In the genomic region with DNA sequence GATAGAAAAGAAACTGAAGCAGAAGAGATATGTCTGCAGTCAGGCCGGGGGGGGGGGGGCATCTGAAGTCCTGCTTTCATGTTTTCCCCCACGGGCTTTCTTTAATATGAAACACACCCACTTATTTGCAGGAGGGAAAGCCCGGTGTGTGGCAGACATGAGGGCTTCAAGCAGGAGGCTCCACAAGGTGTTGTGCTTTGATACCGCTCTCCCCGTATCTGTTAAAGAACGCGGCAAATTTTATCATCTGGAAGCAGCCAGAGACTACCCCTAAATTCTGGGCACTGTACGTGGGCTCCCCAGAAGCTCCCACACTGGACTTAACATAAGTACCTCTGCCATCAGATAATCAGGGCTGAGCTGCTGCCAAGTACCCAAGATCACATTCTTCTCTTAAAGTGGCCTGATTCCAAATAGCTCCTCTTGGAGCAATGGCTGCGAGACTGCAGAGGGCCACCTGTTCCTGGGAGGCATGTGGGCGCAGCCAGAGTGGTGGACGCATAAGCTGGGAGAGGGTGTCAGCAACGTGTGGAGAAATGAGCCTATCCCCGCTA, we compare ENCODE assay signal across 10 mouse cellular contexts. TPM values are rescaled to one million over a fixed set of nuclear protein-coding genes. Genes with fewer than 3 reads are reported as not detected.
DNase-seq lines count a peak whose midpoint lies in the region; ATAC-seq and TF ChIP-seq lines count a peak whose summit lies in the region.
"Had no signal": no experiment of that assay in that cellular context is flagged by ENCODE, and none has a peak within 500 bp of the region (broad histone marks: within the 10 kb centered on the region; RNA-seq: fewer than 3 reads in every experiment).

No protein-coding gene starts in this region.

- H3K27me3 ChIP-seq in heart, embryonic 11.5 days (ENCODE audit: control insufficient read depth, insufficient read depth, low read length), result no peaks in the 10 kb centered on the region
- H3K27me3 ChIP-seq in midbrain, embryonic 10.5 days (ENCODE audit: low read depth, poor library complexity, severe bottlenecking), result no peaks in the 10 kb centered on the region
- no peaks in the 10 kb centered on the region for H3K27me3 ChIP-seq in midbrain, postnatal 0 days (ENCODE audit: insufficient read depth, low read length)
- H3K27me3 ChIP-seq in stomach, embryonic 16.5 days (ENCODE audit: control insufficient read depth, insufficient read depth, low read length), result no peaks in the 10 kb centered on the region
- no peaks in the 10 kb centered on the region for H3K27me3 ChIP-seq in neural tube, embryonic 15.5 days (replicated peaks)
- H3K27me3 ChIP-seq in kidney, embryonic 16.5 days (ENCODE audit: insufficient read depth, low read length), result no peaks in the 10 kb centered on the region
- H3K27me3 ChIP-seq: CH12.LX; midbrain, embryonic 12.5 days had no signal

- TF ChIP-seq CTCF in midbrain, postnatal 0 days (IDR thresholded peaks at IDR 0.05), result no peak

- no peak overlapping the region for H3K4me3 ChIP-seq in heart, embryonic 11.5 days (ENCODE audit: low read depth, low read length)
- H3K4me3 ChIP-seq in midbrain, embryonic 10.5 days, result no peak overlapping the region
- H3K4me3 ChIP-seq in midbrain, postnatal 0 days (ENCODE audit: low read depth, low read length), result no peak overlapping the region
- no peak overlapping the region for H3K4me3 ChIP-seq in stomach, embryonic 16.5 days (replicated peaks; ENCODE audit: low read length)
- no peak overlapping the region for H3K4me3 ChIP-seq in neural tube, embryonic 15.5 days (replicated peaks)
- no peak overlapping the region for H3K4me3 ChIP-seq in kidney, embryonic 16.5 days (ENCODE audit: low read length)
- H3K4me3 ChIP-seq: midbrain, embryonic 12.5 days had no signal

- H3K27ac ChIP-seq in heart, embryonic 11.5 days (ENCODE audit: low read depth, low read length), result peak overlapping the region; percentile 84
- H3K27ac ChIP-seq in midbrain, embryonic 10.5 days (replicated peaks), result peak overlapping the region; percentile 68; the same call in 1 of the 2 replicates
- no peak overlapping the region for H3K27ac ChIP-seq in midbrain, postnatal 0 days (ENCODE audit: low read depth, low read length)
- H3K27ac ChIP-seq in stomach, embryonic 16.5 days (ENCODE audit: low read length), result no peak overlapping the region
- H3K27ac ChIP-seq in neural tube, embryonic 15.5 days (replicated peaks), result no peak overlapping the region
- H3K27ac ChIP-seq in kidney, embryonic 16.5 days (ENCODE audit: low read length), result no peak overlapping the region
- H3K27ac ChIP-seq: midbrain, embryonic 12.5 days had no signal

- no peaks in the 10 kb centered on the region for H3K9me3 ChIP-seq in heart, embryonic 11.5 days (replicated peaks; ENCODE audit: control insufficient read depth, low read length)
- no peaks in the 10 kb centered on the region for H3K9me3 ChIP-seq in midbrain, embryonic 10.5 days (replicated peaks)
- H3K9me3 ChIP-seq in midbrain, postnatal 0 days (ENCODE audit: low read length), result no peaks in the 10 kb centered on the region
- H3K9me3 ChIP-seq in stomach, embryonic 16.5 days (replicated peaks; ENCODE audit: control insufficient read depth, low read length), result no peaks in the 10 kb centered on the region
- H3K9me3 ChIP-seq in neural tube, embryonic 15.5 days (replicated peaks), result no peaks in the 10 kb centered on the region
- H3K9me3 ChIP-seq in kidney, embryonic 16.5 days (ENCODE audit: low read length), result no peaks in the 10 kb centered on the region
- H3K9me3 ChIP-seq: midbrain, embryonic 12.5 days had no signal

- peaks cover 57% of the 10 kb centered on the region for H3K4me1 ChIP-seq in heart, embryonic 11.5 days (ENCODE audit: control insufficient read depth, insufficient read depth, low read length)
- H3K4me1 ChIP-seq in midbrain, embryonic 10.5 days, result peaks cover 40% of the 10 kb centered on the region
- no peaks in the 10 kb centered on the region for H3K4me1 ChIP-seq in midbrain, postnatal 0 days (ENCODE audit: insufficient read depth, low read length)
- peaks cover 10% of the 10 kb centered on the region; the same call in 1 of the 2 replicates for H3K4me1 ChIP-seq in stomach, embryonic 16.5 days (ENCODE audit: control insufficient read depth, insufficient read depth, low read length)
- peaks cover 14% of the 10 kb centered on the region; the same call in 1 of the 2 replicates for H3K4me1 ChIP-seq in neural tube, embryonic 15.5 days
- no peaks in the 10 kb centered on the region for H3K4me1 ChIP-seq in kidney, embryonic 16.5 days (ENCODE audit: insufficient read depth, low read length)

- WGBS in heart, embryonic 11.5 days (ENCODE audit: insufficient replicate concordance), result 42% methylated on average over 13 of the region's 13 CpGs
- WGBS in midbrain, embryonic 10.5 days, result 72% methylated on average over 13 of the region's 13 CpGs
- 79% methylated on average over 13 of the region's 13 CpGs for WGBS in midbrain, postnatal 0 days
- WGBS in stomach, embryonic 16.5 days, result 56% methylated on average over 13 of the region's 13 CpGs
- 84% methylated on average over 13 of the region's 13 CpGs for WGBS in neural tube, embryonic 15.5 days
- WGBS in kidney, embryonic 16.5 days, result 64% methylated on average over 13 of the region's 13 CpGs

- peak overlapping the region; percentile 43; the same call in 1 of the 2 replicates for H3K9ac ChIP-seq in heart, embryonic 11.5 days (ENCODE audit: low read depth, low read length)
- no peak overlapping the region for H3K9ac ChIP-seq in midbrain, postnatal 0 days (replicated peaks; ENCODE audit: low read length, poor library complexity, severe bottlenecking)
- no peak overlapping the region for H3K9ac ChIP-seq in stomach, embryonic 16.5 days (ENCODE audit: low read length)
- no peak overlapping the region for H3K9ac ChIP-seq in neural tube, embryonic 15.5 days (replicated peaks)
- no peak overlapping the region for H3K9ac ChIP-seq in kidney, embryonic 16.5 days (replicated peaks; ENCODE audit: low read length)
- H3K9ac ChIP-seq: midbrain, embryonic 12.5 days had no signal

- H3K4me2 ChIP-seq in heart, embryonic 11.5 days, result peak overlapping the region; percentile 35
- H3K4me2 ChIP-seq in midbrain, postnatal 0 days (ENCODE audit: low read depth, low read length, poor library complexity, severe bottlenecking), result no peak overlapping the region
- no peak overlapping the region for H3K4me2 ChIP-seq in stomach, embryonic 16.5 days (ENCODE audit: low read depth, low read length)
- no peak overlapping the region for H3K4me2 ChIP-seq in neural tube, embryonic 15.5 days
- H3K4me2 ChIP-seq in kidney, embryonic 16.5 days (replicated peaks; ENCODE audit: low read depth, low read length), result no peak overlapping the region
- H3K4me2 ChIP-seq: midbrain, embryonic 12.5 days had no signal

- ATAC-seq in heart, embryonic 11.5 days (replicated peaks; ENCODE audit: insufficient number of reproducible peaks, low FRiP score, low TSS enrichment), result peak; percentile 72
- no peak for ATAC-seq in midbrain, postnatal 0 days (ENCODE audit: low FRiP score)
- ATAC-seq in stomach, embryonic 16.5 days (ENCODE audit: insufficient read depth, low FRiP score), result peak; percentile 76
- ATAC-seq in neural tube, embryonic 15.5 days (ENCODE audit: low FRiP score), result no peak
- ATAC-seq in kidney, embryonic 16.5 days (ENCODE audit: low FRiP score, low TSS enrichment), result no peak

- H3K36me3 ChIP-seq in heart, embryonic 11.5 days (ENCODE audit: control insufficient read depth, insufficient read depth, low read length), result no peaks in the 10 kb centered on the region
- no peaks in the 10 kb centered on the region for H3K36me3 ChIP-seq in midbrain, embryonic 10.5 days
- H3K36me3 ChIP-seq in midbrain, postnatal 0 days (ENCODE audit: insufficient read depth, low read length), result no peaks in the 10 kb centered on the region
- no peaks in the 10 kb centered on the region for H3K36me3 ChIP-seq in stomach, embryonic 16.5 days (ENCODE audit: control insufficient read depth, insufficient read depth, low read length)
- no peaks in the 10 kb centered on the region for H3K36me3 ChIP-seq in neural tube, embryonic 15.5 days
- no peaks in the 10 kb centered on the region for H3K36me3 ChIP-seq in kidney, embryonic 16.5 days (ENCODE audit: insufficient read depth, low read length)
- H3K36me3 ChIP-seq: midbrain, embryonic 12.5 days had no signal

- intact Hi-C loops in left cerebral cortex, postnatal 25 days (cut with DNase I), result no loop called here

- no peak for DNase-seq in heart, adult 9 months (ENCODE audit: low spot score in 2 of 2)
- DNase-seq in midbrain, embryonic 10.5 days (ENCODE audit: low spot score), result no peak
- no peak for DNase-seq in midbrain, postnatal 0 days (ENCODE audit: low spot score)
- peak; percentile 24 to 64 for DNase-seq in left cerebral cortex, postnatal 25 days (ENCODE audit: low spot score in 2 of 2)

RNA-seq across cellular contexts. Expression of a gene that starts 39.7 kb away (rescaled TPM):
- 15.7 and 17.0 TPM in 2 replicates for polyA plus RNA-seq in heart, embryonic 11.5 days (2014; fragmentation: Nextera tagmentation; extraction: Ambion mirVana)
- polyA plus RNA-seq in midbrain, embryonic 10.5 days (2016; fragmentation: Nextera tagmentation; extraction: Ambion mirVana), result 3.7 and 3.8 TPM in 2 replicates
- total RNA-seq in midbrain, postnatal 0 days (2014; rRNA removed), result 31.1 and 32.8 TPM in 2 replicates
- polyA plus RNA-seq in midbrain, postnatal 0 days (2015; fragmentation: Nextera tagmentation; extraction: Ambion mirVana), result 4.3 and 4.8 TPM in 2 replicates
- total RNA-seq in left cerebral cortex, postnatal 25 days (2021), result 10 to 100 TPM; 75.3 to 82.1 TPM
- polyA plus RNA-seq in stomach, embryonic 16.5 days (2015; fragmentation: Nextera tagmentation; extraction: Ambion mirVana), result 2.9 and 4.3 TPM in 2 replicates
- polyA plus RNA-seq in neural tube, embryonic 15.5 days (2015; fragmentation: Nextera tagmentation; extraction: Ambion mirVana), result 6.6 and 7.3 TPM in 2 replicates
- 1.00 and 1.2 TPM in 2 replicates for polyA plus RNA-seq in kidney, embryonic 16.5 days (2015; fragmentation: Nextera tagmentation; extraction: Ambion mirVana)

Comparison
In these comparisons a context has a peak if more than half of its experiments do, and no peak if none do; other contexts are left out.
1. H3K27ac ChIP-seq: peak in heart, embryonic 11.5 days (single experiment) and midbrain, embryonic 10.5 days (single experiment); none in midbrain, postnatal 0 days (single experiment), stomach, embryonic 16.5 days (single experiment), neural tube, embryonic 15.5 days (single experiment) and kidney, embryonic 16.5 days (single experiment).
2. ATAC-seq: peak in heart, embryonic 11.5 days (single experiment) and stomach, embryonic 16.5 days (single experiment); none in midbrain, postnatal 0 days (single experiment), neural tube, embryonic 15.5 days (single experiment) and kidney, embryonic 16.5 days (single experiment).
3. DNase-seq: peak in left cerebral cortex, postnatal 25 days (2 of 2); none in heart, adult 9 months (0 of 2), midbrain, embryonic 10.5 days (single experiment) and midbrain, postnatal 0 days (single experiment).